Mouse (Mus musculus): Measurements from ENCODE around the gene Mettl3. TPM values are rescaled to one million over a fixed set of nuclear protein-coding genes. Genes with fewer than 3 reads are reported as not detected.

The Mettl3 gene
- polyA plus RNA-seq (2012; rRNA removed) = 36.4 and 40.6 TPM in 2 replicates

- no peak for TF ChIP-seq CTCF (IDR thresholded peaks at IDR 0.05; ENCODE audit: borderline replicate concordance, insufficient read depth, low read depth, low read length)
- TF ChIP-seq POLR2A (IDR thresholded peaks at IDR 0.05; ENCODE audit: borderline replicate concordance, insufficient read depth, low read length) = peak; percentile 46; the same call in 1 of the 2 replicates
- peak; percentile 89 to 91 for DNase-seq
- Histone ChIP-seq H3K27ac (ENCODE audit: insufficient read depth, low read length) (peak within 1 kb of the TSS; percentile 58; the same call in 1 of the 2 replicates), H3K27me3 (ENCODE audit: control insufficient read depth, insufficient read depth, low read length) (no peaks in the 10 kb centered on the region), H3K4me3 (replicated peaks; ENCODE audit: insufficient read depth, low read depth, low read length) (peak within 1 kb of the TSS; percentile 84), H3K4me1 (ENCODE audit: control insufficient read depth, insufficient read depth, low read length) (no peaks in the 10 kb centered on the region)
- under 1% methylated on average over 46 of the region's 46 CpGs for whole genome bisulfite sequencing
These were observed at the start of gene Mettl3 for GRCm38 (mm10) chr14:52304644-52305271. TSS of gene Mettl3 (minus strand) at chr14:52305128.

GRCm38 (mm10) chr14:52339512-52339852 lies 34.6 kb upstream of the Mettl3 start:
- 70% methylated on average over 6 of the region's 6 CpGs for WGBS
- H3K27ac ChIP-seq (ENCODE audit: insufficient read depth, low read length) = no peak overlapping the region
- H3K4me1 ChIP-seq (ENCODE audit: control insufficient read depth, insufficient read depth, low read length) = no peaks in the 10 kb centered on the region
- TF ChIP-seq POLR2A (IDR thresholded peaks at IDR 0.05; ENCODE audit: borderline replicate concordance, insufficient read depth, low read length) (no peak), CTCF (IDR thresholded peaks at IDR 0.05; ENCODE audit: borderline replicate concordance, insufficient read depth, low read depth, low read length) (no peak)
- H3K27me3 ChIP-seq (ENCODE audit: control insufficient read depth, insufficient read depth, low read length) = no peaks in the 10 kb centered on the region; the same call in 1 of the 2 replicates
- no peak overlapping the region for H3K4me3 ChIP-seq (replicated peaks; ENCODE audit: insufficient read depth, low read depth, low read length)
- no peak for DNase-seq

GRCm38 (mm10) chr14:52338751-52339511 lies 34.0 kb upstream of the Mettl3 start:
- TF ChIP-seq CTCF (IDR thresholded peaks at IDR 0.05; ENCODE audit: borderline replicate concordance, insufficient read depth, low read depth, low read length) (peak; percentile 75), POLR2A (IDR thresholded peaks at IDR 0.05; ENCODE audit: borderline replicate concordance, insufficient read depth, low read length) (no peak)
- 20% methylated on average over 21 of the region's 21 CpGs for whole genome bisulfite sequencing
- no peaks in the 10 kb centered on the region; the same call in 1 of the 2 replicates for H3K27me3 ChIP-seq (ENCODE audit: control insufficient read depth, insufficient read depth, low read length)
- no peak overlapping the region for H3K27ac ChIP-seq (ENCODE audit: insufficient read depth, low read length)
- DNase-seq = peak; percentile 61 to 76
- no peaks in the 10 kb centered on the region for H3K4me1 ChIP-seq (ENCODE audit: control insufficient read depth, insufficient read depth, low read length)
- H3K4me3 ChIP-seq (replicated peaks; ENCODE audit: insufficient read depth, low read depth, low read length) = peak overlapping the region; percentile 69

- no peaks in the 10 kb centered on the region; the same call in 1 of the 2 replicates for H3K27me3 ChIP-seq (ENCODE audit: control insufficient read depth, insufficient read depth, low read length)
- H3K4me1 ChIP-seq (ENCODE audit: control insufficient read depth, insufficient read depth, low read length) = no peaks in the 10 kb centered on the region
- no peak overlapping the region for H3K27ac ChIP-seq (ENCODE audit: insufficient read depth, low read length)
- 63% methylated on average over 1 of the region's 3 CpGs for WGBS
- no peak for DNase-seq
- no peak overlapping the region for H3K4me3 ChIP-seq (replicated peaks; ENCODE audit: insufficient read depth, low read depth, low read length)
- TF ChIP-seq POLR2A (IDR thresholded peaks at IDR 0.05; ENCODE audit: borderline replicate concordance, insufficient read depth, low read length) = no peak
- no peak for TF ChIP-seq CTCF (IDR thresholded peaks at IDR 0.05; ENCODE audit: borderline replicate concordance, insufficient read depth, low read depth, low read length)
These were observed 27.2 kb upstream of the Mettl3 start for GRCm38 (mm10) chr14:52332171-52332570.

GRCm38 (mm10) chr14:52331069-52331750 lies 26.3 kb upstream of the Mettl3 start:
- Histone ChIP-seq H3K4me3 (replicated peaks; ENCODE audit: insufficient read depth, low read depth, low read length) (no peak overlapping the region), H3K27me3 (ENCODE audit: control insufficient read depth, insufficient read depth, low read length) (no peaks in the 10 kb centered on the region; the same call in 1 of the 2 replicates), H3K27ac (ENCODE audit: insufficient read depth, low read length) (no peak overlapping the region), H3K4me1 (ENCODE audit: control insufficient read depth, insufficient read depth, low read length) (no peaks in the 10 kb centered on the region)
- TF ChIP-seq CTCF (IDR thresholded peaks at IDR 0.05; ENCODE audit: borderline replicate concordance, insufficient read depth, low read depth, low read length) = no peak
- TF ChIP-seq POLR2A (IDR thresholded peaks at IDR 0.05; ENCODE audit: borderline replicate concordance, insufficient read depth, low read length) = no peak
- DNase-seq = no peak
- 13% methylated on average over 4 of the region's 4 CpGs for WGBS

- 3% methylated on average over 26 of the region's 26 CpGs for WGBS
These were observed 23.2 kb upstream of the Mettl3 start, which contains the start of gene Sall2 for GRCm38 (mm10) chr14:52327910-52328812. TSS of gene Sall2 (minus strand) at chr14:52328762.

More at GRCm38 (mm10) chr14:52327910-52328812, 23.2 kb upstream of the Mettl3 start, which contains the start of gene Sall2:
- Histone ChIP-seq H3K4me1 (ENCODE audit: control insufficient read depth, insufficient read depth, low read length) (no peaks in the 10 kb centered on the region), H3K4me3 (replicated peaks; ENCODE audit: insufficient read depth, low read depth, low read length) (peak within 1 kb of the TSS; percentile 48), H3K27ac (ENCODE audit: insufficient read depth, low read length) (no peak within 1 kb of the TSS), H3K27me3 (ENCODE audit: control insufficient read depth, insufficient read depth, low read length) (no peaks in the 10 kb centered on the region; the same call in 1 of the 2 replicates)
- DNase-seq = no peak
- no peak for TF ChIP-seq CTCF (IDR thresholded peaks at IDR 0.05; ENCODE audit: borderline replicate concordance, insufficient read depth, low read depth, low read length)
- TF ChIP-seq POLR2A (IDR thresholded peaks at IDR 0.05; ENCODE audit: borderline replicate concordance, insufficient read depth, low read length) = no peak

All from cerebellum, adult 2 months (tissue).